Mouse (Mus musculus) thymus, postnatal 25 days (tissue): ENCODE measurements around the gene Cylc1.

Experiments
- DNase-seq: peaks from one replicate; pipeline ENCODE4 v3.0.0; 2022

Gene Cylc1

DNA sequence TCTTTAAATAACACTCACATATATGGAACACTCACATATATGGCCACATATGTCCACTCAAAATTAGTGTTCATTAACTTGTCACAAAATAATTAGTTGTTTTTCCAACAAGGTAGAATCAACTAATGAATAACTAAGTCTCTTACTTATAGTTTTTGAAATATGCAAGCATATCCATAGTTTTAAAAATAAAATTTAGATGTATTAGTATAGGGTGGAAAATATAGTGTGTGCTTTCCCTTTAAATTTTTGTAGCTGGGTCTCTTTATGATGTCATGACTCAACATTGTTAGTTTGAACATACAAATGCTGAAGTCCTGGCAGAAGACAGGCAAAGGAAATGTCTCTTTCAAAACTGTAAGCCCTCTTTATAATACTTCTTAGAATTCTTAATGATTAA, at the start of gene Cylc1:
TSS of gene Cylc1 (plus strand) at position 301 of the 400 bp plus-strand sequence.
- no peak for DNase-seq

DNA sequence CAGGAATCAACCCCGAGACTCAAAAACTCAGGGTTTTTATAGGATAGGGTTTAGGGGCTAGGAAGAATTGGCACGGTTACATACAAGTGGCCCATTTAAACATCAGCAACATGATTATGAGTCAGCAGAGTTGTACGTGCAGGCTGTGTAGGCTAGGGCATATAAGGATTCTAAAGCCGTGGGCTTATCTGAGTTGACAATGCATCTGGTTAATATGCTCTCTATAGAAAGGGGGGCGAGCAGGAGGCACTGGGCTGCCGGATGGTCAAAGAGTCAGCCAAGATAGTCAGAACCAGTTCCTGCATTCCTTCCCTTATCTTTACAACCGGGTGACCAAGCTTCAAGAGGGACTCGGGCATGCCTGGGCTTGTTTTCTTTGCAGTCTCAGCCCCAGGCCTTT, 31.5 kb upstream of the Cylc1 start:
- no peak for DNase-seq

DNA sequence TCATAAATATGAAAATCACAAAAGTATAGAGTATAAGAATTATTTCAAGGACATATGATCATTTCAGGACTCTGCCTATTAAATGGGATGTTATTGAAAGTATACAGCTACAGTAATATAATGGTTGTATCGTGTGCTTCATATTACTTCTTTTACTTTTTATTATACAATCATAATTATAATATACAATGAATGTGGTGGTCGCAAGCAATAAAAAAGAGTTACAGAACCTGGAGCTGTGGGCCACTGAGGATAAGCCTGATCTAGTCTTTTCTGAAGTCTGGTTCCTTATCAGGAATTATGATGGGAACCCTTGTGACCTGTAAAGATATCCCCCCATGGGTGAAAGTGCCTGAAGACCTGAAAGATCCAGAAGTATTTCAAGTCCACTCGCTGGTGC, 57.8 kb downstream of the Cylc1 start, which contains the start of gene Gm10112:
TSS of gene Gm10112 (plus strand) at position 301 of the 400 bp plus-strand sequence.
- DNase-seq: no peak
